Mouse (Mus musculus): ENCODE data around the gene Dbndd2.

Gene Dbndd2

DNA sequence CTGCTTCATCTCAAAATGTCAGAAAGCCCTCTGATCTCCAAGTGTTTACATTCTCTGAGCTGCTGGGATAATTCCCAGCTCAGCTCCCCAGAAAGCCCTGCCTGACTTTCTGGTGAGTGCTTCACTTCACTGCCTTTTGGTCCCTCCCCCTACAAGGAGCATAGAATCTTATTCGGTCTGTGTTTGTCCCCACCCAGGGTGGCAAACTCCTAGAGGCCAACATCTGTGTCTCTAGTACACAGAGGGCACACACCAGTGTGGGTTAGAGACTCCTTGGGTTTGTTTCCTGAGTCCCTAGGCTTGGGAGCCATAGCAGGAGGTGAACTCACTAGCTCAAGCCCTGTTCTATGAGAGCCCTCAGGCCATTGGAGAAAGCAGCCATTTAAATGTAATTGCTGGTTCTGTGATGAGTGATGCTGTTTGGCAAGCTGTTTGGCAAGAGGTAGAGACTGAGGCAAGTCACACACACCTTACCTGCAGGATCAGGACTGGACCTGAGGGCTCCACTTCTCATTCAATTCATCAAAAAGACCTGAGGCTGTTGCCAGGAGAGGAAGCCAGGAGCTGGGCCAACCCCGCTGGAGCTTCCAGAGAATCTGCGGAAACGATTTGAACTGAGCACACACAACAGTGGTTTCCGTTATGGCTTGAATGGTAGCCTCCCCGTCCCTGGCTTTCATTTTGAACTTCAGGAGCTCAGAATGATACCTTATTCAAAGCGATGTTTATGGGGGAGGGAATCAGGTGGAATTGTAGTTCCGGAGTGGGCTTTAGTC lies 54.9 kb downstream of the Dbndd2 start:
- 36% methylated on average over 8 of the region's 8 CpGs for WGBS

DNA sequence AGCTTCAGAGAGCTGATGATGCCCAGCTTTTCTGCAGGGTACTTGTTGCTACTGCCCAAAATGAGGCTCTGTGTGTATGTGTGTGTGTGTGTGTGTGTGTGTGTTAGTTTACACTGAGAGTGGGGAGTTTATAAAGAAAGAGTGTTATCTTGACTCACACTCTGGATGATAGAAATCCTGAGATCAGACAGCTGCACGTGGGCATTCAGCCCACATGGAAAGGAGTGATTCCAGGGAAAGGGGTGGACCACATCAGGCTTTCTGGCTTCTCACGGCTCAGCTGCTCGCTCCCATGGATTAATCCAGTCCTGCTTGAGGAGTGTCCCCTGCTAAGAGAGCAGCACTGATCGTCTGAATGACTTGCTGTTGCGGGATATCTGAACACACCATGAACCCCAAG lies 56.2 kb downstream of the Dbndd2 start:
- WGBS, result 58% methylated on average over 5 of the region's 5 CpGs

DNA sequence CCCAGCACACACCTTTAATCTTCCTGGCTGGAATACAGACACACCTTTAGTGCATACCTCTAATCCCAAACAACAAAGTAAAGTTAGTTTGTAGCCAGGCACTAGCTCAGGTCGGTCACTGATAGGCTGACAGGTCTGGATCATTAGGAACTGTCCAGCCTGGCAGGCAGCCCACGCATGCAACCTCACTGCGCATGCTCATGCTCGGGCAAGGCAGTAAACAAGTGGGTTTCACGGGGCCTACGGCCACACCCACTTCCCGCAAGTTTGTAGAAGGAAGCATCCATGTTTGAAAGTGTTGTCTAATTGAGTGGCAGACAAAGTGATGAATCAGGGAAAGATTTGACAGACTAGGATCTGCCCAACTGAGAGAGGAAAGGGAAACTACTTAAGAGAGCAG lies 56.7 kb downstream of the Dbndd2 start:
- 83% methylated on average over 7 of the region's 7 CpGs for WGBS

Data from cerebral cortex, adult 2 months (tissue).